In genomic region chr7:76127641-76128111, GRCm38 (mm10) we compare ENCODE assay signal across 14 mouse cellular contexts.
DNase-seq lines count a peak whose midpoint lies in the region; ATAC-seq and TF ChIP-seq lines count a peak whose summit lies in the region.
"Had no signal": no experiment of that assay in that cellular context is flagged by ENCODE, and none has a peak within 500 bp of the region (broad histone marks: within the 10 kb centered on the region; RNA-seq: fewer than 3 reads in every experiment).

No protein-coding gene starts in this region.

- WGBS in midbrain, postnatal 0 days, result 82% methylated on average over 2 of the region's 2 CpGs
- WGBS in midbrain, embryonic 14.5 days, result 75% methylated on average over 2 of the region's 2 CpGs
- 71% methylated on average over 2 of the region's 2 CpGs for WGBS in forebrain, embryonic 10.5 days
- 60% methylated on average over 2 of the region's 2 CpGs for WGBS in intestine, postnatal 0 days

- no peak overlapping the region for H3K27ac ChIP-seq in midbrain, postnatal 0 days (ENCODE audit: low read depth, low read length)
- no peak overlapping the region for H3K27ac ChIP-seq in midbrain, embryonic 14.5 days (replicated peaks; ENCODE audit: low read depth, low read length)
- no peak overlapping the region for H3K27ac ChIP-seq in forebrain, embryonic 10.5 days
- no peak overlapping the region for H3K27ac ChIP-seq in intestine, postnatal 0 days (ENCODE audit: low read depth, low read length)
- H3K27ac ChIP-seq: forebrain, embryonic 12.5 days; hindbrain, embryonic 10.5 days had no signal

- H3K4me2 ChIP-seq in midbrain, postnatal 0 days (ENCODE audit: low read depth, low read length, poor library complexity, severe bottlenecking), result no peak overlapping the region
- H3K4me2 ChIP-seq in midbrain, embryonic 14.5 days (ENCODE audit: low read length), result no peak overlapping the region
- H3K4me2 ChIP-seq in intestine, postnatal 0 days (replicated peaks; ENCODE audit: low read depth), result no peak overlapping the region
- H3K4me2 ChIP-seq: forebrain, embryonic 12.5 days; heart, embryonic 11.5 days; liver, embryonic 11.5 days had no signal

- DNase-seq in midbrain, postnatal 0 days (ENCODE audit: low spot score), result peak; percentile 18
- no peak for DNase-seq in midbrain, embryonic 14.5 days
- DNase-seq in frontal cortex, adult 2 months (ENCODE audit: extremely low spot score in 1 of 2, low spot score in 1 of 2), result peak; percentile 72
- peak; percentile 62 to 90 for DNase-seq in layer of hippocampus, postnatal 14 days (ENCODE audit: low spot score in 2 of 2)
- DNase-seq in right cerebral cortex, postnatal 14 days, result peak; percentile 20
- DNase-seq in gastrocnemius, postnatal 4 days (ENCODE audit: low spot score in 2 of 2), result no peak
- DNase-seq in forebrain, embryonic 10.5 days (ENCODE audit: extremely low spot score, low spot score), result no peak
- DNase-seq: embryo, embryonic 11 days; lung, postnatal 36 days had no signal

- no peak overlapping the region for H3K9ac ChIP-seq in midbrain, postnatal 0 days (replicated peaks; ENCODE audit: low read length, poor library complexity, severe bottlenecking)
- no peak overlapping the region for H3K9ac ChIP-seq in midbrain, embryonic 14.5 days (replicated peaks; ENCODE audit: low read length)
- H3K9ac ChIP-seq in intestine, postnatal 0 days (ENCODE audit: low read depth, low read length), result no peak overlapping the region
- H3K9ac ChIP-seq: forebrain, embryonic 12.5 days had no signal

- ATAC-seq in midbrain, postnatal 0 days (ENCODE audit: low FRiP score), result no peak
- no peak for ATAC-seq in midbrain, embryonic 14.5 days (ENCODE audit: low FRiP score, low TSS enrichment)
- ATAC-seq in intestine, postnatal 0 days, result no peak

- no peaks in the 10 kb centered on the region for H3K27me3 ChIP-seq in midbrain, postnatal 0 days (ENCODE audit: insufficient read depth, low read length)
- no peaks in the 10 kb centered on the region for H3K27me3 ChIP-seq in midbrain, embryonic 14.5 days (ENCODE audit: control insufficient read depth, insufficient read depth, low read length)
- H3K27me3 ChIP-seq in forebrain, embryonic 10.5 days (ENCODE audit: poor library complexity, severe bottlenecking), result no peaks in the 10 kb centered on the region
- H3K27me3 ChIP-seq in intestine, postnatal 0 days (replicated peaks; ENCODE audit: control insufficient read depth, insufficient read depth, low read length), result no peaks in the 10 kb centered on the region
- H3K27me3 ChIP-seq: forebrain, embryonic 12.5 days had no signal

- H3K4me1 ChIP-seq in midbrain, postnatal 0 days (ENCODE audit: insufficient read depth, low read length), result no peaks in the 10 kb centered on the region
- no peaks in the 10 kb centered on the region for H3K4me1 ChIP-seq in midbrain, embryonic 14.5 days (ENCODE audit: control insufficient read depth, insufficient read depth, low read length)
- no peaks in the 10 kb centered on the region for H3K4me1 ChIP-seq in forebrain, embryonic 10.5 days
- H3K4me1 ChIP-seq in intestine, postnatal 0 days (replicated peaks; ENCODE audit: control insufficient read depth, insufficient read depth, low read length), result no peaks in the 10 kb centered on the region
- H3K4me1 ChIP-seq: forebrain, embryonic 12.5 days; hindbrain, embryonic 10.5 days had no signal

- H3K9me3 ChIP-seq in midbrain, postnatal 0 days (ENCODE audit: low read length), result no peaks in the 10 kb centered on the region
- H3K9me3 ChIP-seq in midbrain, embryonic 14.5 days (ENCODE audit: control insufficient read depth, low read length), result no peaks in the 10 kb centered on the region
- H3K9me3 ChIP-seq in forebrain, embryonic 10.5 days, result no peaks in the 10 kb centered on the region
- no peaks in the 10 kb centered on the region for H3K9me3 ChIP-seq in intestine, postnatal 0 days (ENCODE audit: control insufficient read depth)
- H3K9me3 ChIP-seq: forebrain, embryonic 12.5 days; hindbrain, embryonic 10.5 days had no signal

- TF ChIP-seq CTCF in midbrain, postnatal 0 days (IDR thresholded peaks at IDR 0.05), result no peak
- TF ChIP-seq CTCF in intestine, postnatal 0 days (IDR thresholded peaks at IDR 0.05; ENCODE audit: low read depth), result no peak

- H3K4me3 ChIP-seq in midbrain, postnatal 0 days (ENCODE audit: low read depth, low read length), result no peak overlapping the region
- H3K4me3 ChIP-seq in midbrain, embryonic 14.5 days (replicated peaks; ENCODE audit: low read depth, low read length), result no peak overlapping the region
- H3K4me3 ChIP-seq in forebrain, embryonic 10.5 days, result no peak overlapping the region
- no peak overlapping the region for H3K4me3 ChIP-seq in intestine, postnatal 0 days (ENCODE audit: low read depth, low read length)
- H3K4me3 ChIP-seq: forebrain, embryonic 12.5 days; hindbrain, embryonic 10.5 days had no signal

- H3K36me3 ChIP-seq in midbrain, postnatal 0 days (ENCODE audit: insufficient read depth, low read length), result no peaks in the 10 kb centered on the region
- no peaks in the 10 kb centered on the region for H3K36me3 ChIP-seq in midbrain, embryonic 14.5 days (ENCODE audit: control insufficient read depth, insufficient read depth, low read length)
- no peaks in the 10 kb centered on the region for H3K36me3 ChIP-seq in forebrain, embryonic 10.5 days (replicated peaks)
- H3K36me3 ChIP-seq in intestine, postnatal 0 days (ENCODE audit: control insufficient read depth, insufficient read depth), result no peaks in the 10 kb centered on the region
- H3K36me3 ChIP-seq: forebrain, embryonic 12.5 days; hindbrain, embryonic 10.5 days had no signal

Comparison
In these comparisons a context has a peak if more than half of its experiments do, and no peak if none do; other contexts are left out.
1. DNase-seq: peak in midbrain, postnatal 0 days (single experiment), frontal cortex, adult 2 months (2 of 2), layer of hippocampus, postnatal 14 days (2 of 2) and right cerebral cortex, postnatal 14 days (single experiment); none in midbrain, embryonic 14.5 days (single experiment), gastrocnemius, postnatal 4 days (0 of 2) and forebrain, embryonic 10.5 days (single experiment).